ENCODE assay signal across 9 mouse cellular contexts in genomic region chr7:140186646-140187620, GRCm38 (mm10). TPM values are rescaled to one million over a fixed set of nuclear protein-coding genes. Genes with fewer than 3 reads are reported as not detected.
A peak's percentile ranks its signal among the peaks of the same experiment; 100 is the strongest.
DNase-seq lines count a peak whose midpoint lies in the region; TF ChIP-seq lines count a peak whose summit lies in the region.
"Had no signal": no experiment of that assay in that cellular context is flagged by ENCODE, and none has a peak within 500 bp of the region (broad histone marks: within the 10 kb centered on the region; RNA-seq: fewer than 3 reads in every experiment).

No protein-coding gene starts in this region.

- 67% methylated on average over 18 of the region's 18 CpGs for whole genome bisulfite sequencing in thymus, adult 2 months

- no peaks in the 10 kb centered on the region for H3K36me3 ChIP-seq in E14TG2a.4 (ENCODE audit: insufficient read depth, low read length)
- no peaks in the 10 kb centered on the region for H3K36me3 ChIP-seq in thymus, adult 2 months (ENCODE audit: control insufficient read depth, insufficient read depth, low read length)
- H3K36me3 ChIP-seq: limb, embryonic 12.5 days had no signal

- TF ChIP-seq POLR2A in thymus, adult 2 months (IDR thresholded peaks at IDR 0.05; ENCODE audit: control insufficient read depth, extremely low read depth, insufficient read depth, low read length, poor library complexity) = no peak

- H3K9me3 ChIP-seq in E14TG2a.4 (ENCODE audit: low read length) = no peaks in the 10 kb centered on the region

- peak; percentile 24 to 38 for DNase-seq in left cerebral cortex, adult 2 months (ENCODE audit: extremely low spot score in 1 of 2, low spot score in 2 of 2)
- no peak for DNase-seq in left cerebral cortex, adult 11 months (ENCODE audit: low spot score)
- DNase-seq in c-Kit-positive CD71-negative TER-119-negative erythroid progenitor cells, embryonic 14.5 days (ENCODE audit: low read depth) = peak; percentile 12
- peak; percentile 47 to 55 for DNase-seq in layer of hippocampus, adult 2 months (ENCODE audit: low spot score in 2 of 2)
- peak; percentile 51 for DNase-seq in thymus, adult 2 months
- DNase-seq in gastrocnemius, postnatal 10 days = no peak

- H3K4me3 ChIP-seq in left cerebral cortex, adult 2 months = no peak overlapping the region
- H3K4me3 ChIP-seq in E14TG2a.4 (replicated peaks; ENCODE audit: low read length) = no peak overlapping the region
- H3K4me3 ChIP-seq in layer of hippocampus, adult 2 months = no peak overlapping the region
- H3K4me3 ChIP-seq in thymus, adult 2 months (ENCODE audit: control insufficient read depth, insufficient read depth, low read length) = no peak overlapping the region
- H3K4me3 ChIP-seq: limb, embryonic 12.5 days had no signal

- TF ChIP-seq CTCF in left cerebral cortex, adult 2 months (IDR thresholded peaks at IDR 0.05) = peak; percentile 61
- TF ChIP-seq CTCF in E14TG2a.4 (conservative IDR thresholded peaks at IDR 0.05; ENCODE audit: low read length) = peak; percentile 35; the same call in 1 of the 2 replicates
- TF ChIP-seq CTCF in layer of hippocampus, adult 2 months (conservative IDR thresholded peaks at IDR 0.05) = peak; percentile 78
- 0 out of 2 replicates have a peak, but pooled peaks have one; percentile 47 for TF ChIP-seq CTCF in thymus, adult 2 months (IDR thresholded peaks at IDR 0.05; ENCODE audit: borderline replicate concordance, control insufficient read depth, extremely low read depth, insufficient read depth, low read length, poor library complexity)

- no peak overlapping the region for H3K27ac ChIP-seq in left cerebral cortex, adult 2 months
- H3K27ac ChIP-seq in layer of hippocampus, adult 2 months = peak overlapping the region; percentile 92
- no peak overlapping the region for H3K27ac ChIP-seq in thymus, adult 2 months (ENCODE audit: control insufficient read depth, insufficient read depth, low read length)
- H3K27ac ChIP-seq: limb, embryonic 12.5 days had no signal

- H3K27me3 ChIP-seq in E14TG2a.4 (ENCODE audit: insufficient read depth, low read length) = no peaks in the 10 kb centered on the region; the same call in 1 of the 2 replicates
- no peaks in the 10 kb centered on the region for H3K27me3 ChIP-seq in thymus, adult 2 months (ENCODE audit: control insufficient read depth, insufficient read depth, low read length)
- H3K27me3 ChIP-seq: limb, embryonic 12.5 days had no signal

- no peaks in the 10 kb centered on the region for H3K4me1 ChIP-seq in E14TG2a.4 (replicated peaks; ENCODE audit: low read depth, low read length)
- H3K4me1 ChIP-seq in thymus, adult 2 months (replicated peaks; ENCODE audit: control insufficient read depth, insufficient read depth, low read length) = no peaks in the 10 kb centered on the region
- H3K4me1 ChIP-seq: limb, embryonic 12.5 days had no signal

- intact Hi-C loops in left cerebral cortex, adult 2 months (cut with DNase I) = loop anchor here (2.0 to 10.0 kb wide), 3 partner anchors 32 to 618 kb away; partner anchors contain the start of gene Sprn

RNA-seq across cellular contexts. Expression of gene Olfr523, which starts 13.9 kb away (rescaled TPM):
- total RNA-seq in left cerebral cortex, adult 2 months (2021) = under 1 TPM; 0.12 to 0.14 TPM
- under 1 TPM; 0.10 to 0.20 TPM for total RNA-seq in layer of hippocampus, adult 2 months (2021)
- polyA plus RNA-seq in thymus, adult 2 months (2012; rRNA removed) = 0.41 and 1.0 TPM in 2 replicates
- total RNA-seq in gastrocnemius, postnatal 10 days (2021) = not detected
- polyA plus RNA-seq: embryonic facial prominence, embryonic 11.5 days; limb, embryonic 12.5 days had no signal

RNA-seq across cellular contexts. Expression of gene Olfr524, which starts 18.8 kb away (rescaled TPM):
- not detected for total RNA-seq in left cerebral cortex, adult 2 months (2021)
- not detected for total RNA-seq in layer of hippocampus, adult 2 months (2021)
- polyA plus RNA-seq in thymus, adult 2 months (2012; rRNA removed) = 2.3 and 2.6 TPM in 2 replicates
- total RNA-seq in gastrocnemius, postnatal 10 days (2021) = not detected
- polyA plus RNA-seq: embryonic facial prominence, embryonic 11.5 days; limb, embryonic 12.5 days had no signal

RNA-seq across cellular contexts. Expression of gene Olfr522, which starts 22.4 kb away (rescaled TPM):
- total RNA-seq in left cerebral cortex, adult 2 months (2021) = not detected
- total RNA-seq in layer of hippocampus, adult 2 months (2021) = not detected
- polyA plus RNA-seq in thymus, adult 2 months (2012; rRNA removed) = not detected in 2 replicates
- not detected for total RNA-seq in gastrocnemius, postnatal 10 days (2021)
- polyA plus RNA-seq: embryonic facial prominence, embryonic 11.5 days; limb, embryonic 12.5 days had no signal

RNA-seq across cellular contexts. Expression of gene Cd163l1, which starts 31.1 kb away (rescaled TPM):
- under 1 TPM in 1 of 2 experiments, not detected in 1; 0.14 TPM for total RNA-seq in left cerebral cortex, adult 2 months (2021)
- total RNA-seq in layer of hippocampus, adult 2 months (2021) = under 1 TPM; 0.44 to 0.56 TPM
- polyA plus RNA-seq in thymus, adult 2 months (2012; rRNA removed) = 6.0 and 6.1 TPM in 2 replicates
- not detected for total RNA-seq in gastrocnemius, postnatal 10 days (2021)
- polyA plus RNA-seq: embryonic facial prominence, embryonic 11.5 days; limb, embryonic 12.5 days had no signal

RNA-seq across cellular contexts. Expression of gene Sprn, which starts 32.3 kb away (rescaled TPM):
- total RNA-seq in left cerebral cortex, adult 2 months (2021) = 100 to 1,000 TPM; 135 to 144 TPM
- 100 to 1,000 TPM; 177 to 178 TPM for total RNA-seq in layer of hippocampus, adult 2 months (2021)
- polyA plus RNA-seq in thymus, adult 2 months (2012; rRNA removed) = 0.18 and 0.31 TPM in 2 replicates
- total RNA-seq in gastrocnemius, postnatal 10 days (2021) = under 1 TPM; 0.56 to 0.61 TPM

Comparison
In these comparisons a context has a peak if more than half of its experiments do, and no peak if none do; other contexts are left out.
1. DNase-seq: peak in left cerebral cortex, adult 2 months (2 of 2), c-Kit-positive CD71-negative TER-119-negative erythroid progenitor cells, embryonic 14.5 days (single experiment), layer of hippocampus, adult 2 months (2 of 2) and thymus, adult 2 months (single experiment); none in left cerebral cortex, adult 11 months (single experiment) and gastrocnemius, postnatal 10 days (single experiment).
2. Peak in every context shown above with its lines, with median percentiles within 50 percentile points of each other: CTCF ChIP-seq.